Mouse (Mus musculus) kidney, embryonic 14.5 days (tissue): ENCODE data around the gene Ghrl. TPM values are rescaled to one million over a fixed set of nuclear protein-coding genes. Genes with fewer than 3 reads are reported as not detected.

Source experiments
- ATAC-seq: fragments of 200-750 bp; cut with Nextera tagmentation; 2 replicates; pipeline ENCODE4 v1.8.0; 2017; ENCODE audit warnings: moderate number of reproducible peaks, mild to moderate bottlenecking, moderate TSS enrichment, moderate library complexity; ENCODE audit not compliant: low FRiP score, low TSS enrichment
- H3K27ac ChIP-seq: fragments of 300-500 bp; sonication (generic); 2 replicates; pipeline ENCODE4 v1.5.1; 2014; ENCODE audit warnings: low read depth, mild to moderate bottlenecking, low read length, moderate library complexity, mixed read lengths
- H3K27me3 ChIP-seq: fragments of 300-500 bp; sonication (generic); 2 replicates; pipeline ENCODE4 v1.6.1; 2014; ENCODE audit warnings: mild to moderate bottlenecking, low read length; ENCODE audit not compliant: control insufficient read depth, insufficient read depth
- H3K36me3 ChIP-seq: fragments of 300-500 bp; sonication (generic); 2 replicates; pipeline ENCODE4 v1.6.1; 2014; ENCODE audit warnings: low read length, mixed read lengths; ENCODE audit not compliant: control insufficient read depth, insufficient read depth
- H3K4me1 ChIP-seq: fragments of 300-500 bp; sonication (generic); 2 replicates; pipeline ENCODE4 v1.6.1; 2014; ENCODE audit warnings: low read length, mixed read lengths; ENCODE audit not compliant: control insufficient read depth, insufficient read depth
- H3K4me2 ChIP-seq: fragments of 300-500 bp; sonication (generic); replicated peaks from 2 replicates; pipeline ENCODE4 v1.6.1; 2014; ENCODE audit warnings: low read depth, mild to moderate bottlenecking, low read length
- H3K4me3 ChIP-seq: fragments of 300-500 bp; sonication (generic); 2 replicates; pipeline ENCODE4 v1.5.1; 2014; ENCODE audit warnings: mild to moderate bottlenecking, low read length
- H3K9ac ChIP-seq: fragments of 300-500 bp; sonication (generic); 2 replicates; pipeline ENCODE4 v1.6.1; 2014; ENCODE audit warnings: low read depth, mild to moderate bottlenecking, low read length, moderate library complexity
- H3K9me3 ChIP-seq: fragments of 300-500 bp; sonication (generic); 2 replicates; pipeline ENCODE4 v1.6.1; 2016; ENCODE audit warnings: low read length; ENCODE audit not compliant: control insufficient read depth
- WGBS: fragments of 180-500 bp; shearing (Covaris S2); extraction: QIAGEN DNeasy Blood & Tissue Kit; methylation state at CpG from one replicate; pipeline ENCODE4 v1.1.7; 2014; 5-methylcytosine and 5-hydroxymethylcytosine counted together
- polyA plus RNA-seq: library from polyadenylated mRNA; unstranded; fragments of >200 nt; fragmentation: Nextera tagmentation; extraction: Ambion mirVana; gene quantifications from 2 replicates; pipeline ENCODE4 v1.2.1, GENCODE M21; 2014

The Ghrl gene
- polyA plus RNA-seq: 0.37 and 0.60 TPM in 2 replicates

DNA sequence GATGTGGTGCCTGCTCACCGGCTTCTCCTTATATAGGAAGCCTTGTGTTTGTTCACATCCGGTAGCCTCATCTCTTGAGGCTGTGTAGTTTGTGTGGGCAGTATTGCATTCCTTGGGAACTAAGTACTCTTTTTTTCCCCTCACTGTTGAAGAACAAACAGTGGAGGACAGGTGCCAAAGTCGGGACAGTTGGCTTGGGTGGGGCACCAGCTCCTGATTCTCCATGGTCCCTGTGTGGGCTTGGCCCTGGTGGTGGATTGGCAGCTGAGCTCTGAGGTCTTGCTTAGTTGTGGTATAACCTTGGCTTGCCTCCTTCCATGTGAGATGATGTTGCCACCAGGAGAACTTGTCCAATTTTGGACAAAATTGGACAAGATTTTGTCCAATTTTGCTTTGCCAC, at the start of gene Ghrl:
Ghrl (minus strand) TSS at position 3 of the 400 bp plus-strand sequence.
- no peak within 1 kb of the TSS for H3K27ac ChIP-seq
- no peak within 1 kb of the TSS for H3K4me3 ChIP-seq
- H3K9ac ChIP-seq: no peak within 1 kb of the TSS
- H3K4me2 ChIP-seq: no peak within 1 kb of the TSS
- no peaks in the 10 kb centered on the region for H3K4me1 ChIP-seq
- WGBS: 93% methylated on average over 3 of the region's 3 CpGs
- no peak for ATAC-seq
- no peaks in the 10 kb centered on the region for H3K9me3 ChIP-seq
- H3K27me3 ChIP-seq: no peaks in the 10 kb centered on the region
- peaks cover 49% of the 10 kb centered on the region for H3K36me3 ChIP-seq

GRCm38 (mm10) chr6:113768804-113769203, 49.1 kb upstream of the Ghrl start:
- ATAC-seq: no peak
- Histone ChIP-seq H3K36me3 (no peaks in the 10 kb centered on the region), H3K9me3 (no peaks in the 10 kb centered on the region), H3K4me3 (no peak overlapping the region), H3K4me1 (no peaks in the 10 kb centered on the region), H3K27ac (no peak overlapping the region), H3K9ac (no peak overlapping the region), H3K4me2 (no peak overlapping the region), H3K27me3 (no peaks in the 10 kb centered on the region)
- WGBS: 59% methylated on average over 11 of the region's 11 CpGs

DNA sequence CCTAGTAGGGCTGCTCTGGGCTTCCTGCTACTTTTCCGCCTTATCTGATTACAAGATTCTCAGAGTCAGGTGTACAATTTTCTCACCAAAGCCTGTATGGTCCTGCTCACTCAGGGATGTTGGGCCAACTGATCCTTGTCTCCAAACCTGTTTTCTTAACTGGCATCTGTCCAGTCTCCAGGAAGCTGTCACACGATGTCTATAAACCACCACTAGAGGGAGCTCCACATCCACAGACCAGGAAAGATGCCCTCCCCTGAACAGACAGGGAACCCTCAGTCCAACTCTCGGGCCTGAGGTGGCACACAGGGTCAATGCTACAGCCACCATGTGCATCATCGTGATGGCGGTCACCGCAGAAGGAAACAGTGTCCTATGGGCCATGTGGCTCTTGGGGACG, 42.0 kb upstream of the Ghrl start:
- Histone ChIP-seq H3K27ac (no peak overlapping the region), H3K27me3 (no peaks in the 10 kb centered on the region), H3K36me3 (no peaks in the 10 kb centered on the region), H3K4me1 (no peaks in the 10 kb centered on the region), H3K9ac (no peak overlapping the region), H3K9me3 (no peaks in the 10 kb centered on the region), H3K4me3 (no peak overlapping the region), H3K4me2 (no peak overlapping the region)
- WGBS: 24% methylated on average over 7 of the region's 7 CpGs
- ATAC-seq: peak; percentile 78

- H3K36me3 ChIP-seq: no peaks in the 10 kb centered on the region
- ATAC-seq: no peak
- H3K9ac ChIP-seq: no peak overlapping the region
- H3K27me3 ChIP-seq: no peaks in the 10 kb centered on the region
- no peak overlapping the region for H3K27ac ChIP-seq
- no peaks in the 10 kb centered on the region for H3K9me3 ChIP-seq
- H3K4me2 ChIP-seq: no peak overlapping the region
- 67% methylated on average over 17 of the region's 17 CpGs for WGBS
- no peak overlapping the region for H3K4me3 ChIP-seq
- H3K4me1 ChIP-seq: no peaks in the 10 kb centered on the region
These were observed 29.5 kb upstream of the Ghrl start for GRCm38 (mm10) chr6:113749119-113749685.

- Histone ChIP-seq H3K36me3 (no peaks in the 10 kb centered on the region), H3K9me3 (no peaks in the 10 kb centered on the region), H3K27me3 (no peaks in the 10 kb centered on the region), H3K4me3 (peak overlapping the region; percentile 8; the same call in 1 of the 2 replicates), H3K9ac (no peak overlapping the region), H3K4me1 (no peaks in the 10 kb centered on the region), H3K27ac (no peak overlapping the region), H3K4me2 (peak overlapping the region; percentile 19; the same call in 1 of the 2 replicates)
- WGBS: 38% methylated on average over 26 of the region's 26 CpGs
- ATAC-seq: no peak
These were observed 28.7 kb upstream of the Ghrl start for GRCm38 (mm10) chr6:113748351-113748750.

DNA sequence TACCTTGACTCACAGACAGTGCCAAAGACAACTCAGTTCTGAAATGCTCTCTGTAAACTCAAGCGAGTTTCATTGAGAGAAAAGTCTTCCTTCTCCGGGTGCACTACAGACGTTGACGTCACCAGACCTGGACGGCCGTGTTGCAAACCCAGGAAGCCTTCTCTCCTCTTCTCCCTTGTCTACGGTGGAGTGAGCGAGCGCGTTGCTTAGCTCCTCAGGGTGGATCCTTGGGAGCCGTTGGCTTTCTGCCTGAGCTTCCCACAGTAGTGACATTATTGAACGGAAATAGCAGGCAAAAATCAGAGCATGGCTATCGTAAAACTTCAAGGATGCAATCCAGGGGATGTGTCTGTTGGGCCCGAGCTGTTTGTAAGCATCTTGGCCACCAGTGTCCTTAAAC, 27.6 kb upstream of the Ghrl start:
- no peak overlapping the region for H3K4me2 ChIP-seq
- ATAC-seq: no peak
- H3K4me1 ChIP-seq: no peaks in the 10 kb centered on the region
- H3K9me3 ChIP-seq: no peaks in the 10 kb centered on the region
- no peaks in the 10 kb centered on the region for H3K36me3 ChIP-seq
- no peak overlapping the region for H3K27ac ChIP-seq
- no peaks in the 10 kb centered on the region for H3K27me3 ChIP-seq
- WGBS: 89% methylated on average over 14 of the region's 14 CpGs
- no peak overlapping the region for H3K9ac ChIP-seq
- H3K4me3 ChIP-seq: no peak overlapping the region

DNA sequence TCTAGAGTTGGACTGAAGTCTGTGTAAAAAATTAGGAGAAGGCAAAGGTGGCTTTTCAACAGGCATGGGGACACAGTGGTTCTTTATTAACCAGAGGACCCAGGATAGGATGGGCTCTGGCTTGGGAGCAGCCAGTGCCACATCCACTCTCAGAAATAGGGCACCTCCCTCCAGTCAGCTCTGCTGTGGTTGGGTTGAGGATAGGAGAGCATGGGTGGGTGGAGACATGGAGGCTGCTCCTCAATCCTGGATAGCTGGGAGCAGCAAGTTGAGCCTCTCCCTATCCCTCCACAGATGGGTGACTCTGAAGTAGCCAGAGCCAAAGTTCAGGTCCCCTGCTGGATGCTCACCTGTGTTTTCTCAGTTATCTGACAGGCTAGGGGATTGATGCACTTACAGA, 25.4 kb upstream of the Ghrl start:
- H3K27me3 ChIP-seq: no peaks in the 10 kb centered on the region
- H3K36me3 ChIP-seq: no peaks in the 10 kb centered on the region
- ATAC-seq: no peak; the same call in 1 of the 2 replicates
- H3K9ac ChIP-seq: no peak overlapping the region
- no peaks in the 10 kb centered on the region for H3K4me1 ChIP-seq
- H3K4me2 ChIP-seq: no peak overlapping the region
- H3K9me3 ChIP-seq: no peaks in the 10 kb centered on the region
- H3K27ac ChIP-seq: no peak overlapping the region
- no peak overlapping the region for H3K4me3 ChIP-seq

GRCm38 (mm10) chr6:113743111-113743510, 23.4 kb upstream of the Ghrl start:
- whole genome bisulfite sequencing: 43% methylated on average over 1 of the region's 1 CpGs
- no peaks in the 10 kb centered on the region for H3K27me3 ChIP-seq
- H3K4me2 ChIP-seq: no peak overlapping the region
- 0 out of 2 replicates have a peak, but pooled peaks cover 2% of the 10 kb centered on the region for H3K36me3 ChIP-seq
- H3K4me1 ChIP-seq: peaks cover 10% of the 10 kb centered on the region
- H3K9me3 ChIP-seq: no peaks in the 10 kb centered on the region
- no peak for ATAC-seq
- H3K4me3 ChIP-seq: no peak overlapping the region
- H3K27ac ChIP-seq: no peak overlapping the region
- H3K9ac ChIP-seq: no peak overlapping the region

DNA sequence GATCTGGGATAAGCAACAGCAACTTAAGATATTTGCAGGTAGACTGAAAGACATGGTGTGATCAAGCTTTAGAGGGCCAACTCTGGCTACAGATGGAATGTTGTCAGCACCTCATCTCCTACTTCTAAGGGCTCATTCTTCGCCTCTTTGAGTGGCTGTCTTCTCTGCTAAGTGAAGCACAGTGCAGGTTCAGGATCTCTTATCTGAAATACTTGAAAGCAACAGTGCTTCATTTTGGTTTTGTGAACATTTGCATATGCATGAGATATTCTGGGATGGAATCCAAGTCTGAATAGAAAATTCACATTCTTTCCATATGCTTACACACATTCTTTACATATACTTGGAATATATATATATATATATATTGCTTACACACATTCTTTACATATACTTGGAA, 22.6 kb upstream of the Ghrl start:
- H3K27me3 ChIP-seq: no peaks in the 10 kb centered on the region
- peaks cover 10% of the 10 kb centered on the region; the same call in 1 of the 2 replicates for H3K36me3 ChIP-seq
- no peak overlapping the region for H3K9ac ChIP-seq
- H3K4me2 ChIP-seq: no peak overlapping the region
- H3K27ac ChIP-seq: no peak overlapping the region
- no peak for ATAC-seq
- H3K4me3 ChIP-seq: no peak overlapping the region
- no peaks in the 10 kb centered on the region for H3K9me3 ChIP-seq
- H3K4me1 ChIP-seq: peaks cover 10% of the 10 kb centered on the region
- WGBS: 85% methylated on average over 1 of the region's 1 CpGs
